Mouse (Mus musculus) thymus, postnatal 36 days (tissue): ENCODE measurements around the gene Adh1.

Experiments
- DNase-seq, 2 experiments: peaks; one replicate each; pipeline ENCODE4 v3.0.0; 2022; ENCODE audit warnings: mixed read lengths in 2 of 2

Gene Adh1

GRCm38 (mm10) chr3:138242021-138242726 lies 18.6 kb upstream of the Adh1 start:
- DNase-seq: no peak

- no peak for DNase-seq
Observed at GRCm38 (mm10) chr3:138242933-138243332, 17.9 kb upstream of the Adh1 start.

GRCm38 (mm10) chr3:138244338-138244874 lies 16.4 kb upstream of the Adh1 start:
- DNase-seq: no peak

- DNase-seq: no peak
Observed at GRCm38 (mm10) chr3:138246511-138247020, 14.2 kb upstream of the Adh1 start.

GRCm38 (mm10) chr3:138247241-138247640 lies 13.6 kb upstream of the Adh1 start:
- no peak for DNase-seq

- DNase-seq: no peak
Observed at GRCm38 (mm10) chr3:138248011-138248410, 12.8 kb upstream of the Adh1 start.

- no peak for DNase-seq
Observed at GRCm38 (mm10) chr3:138248746-138249145, 12.0 kb upstream of the Adh1 start.

GRCm38 (mm10) chr3:138251156-138251555 lies 9.6 kb upstream of the Adh1 start:
- no peak for DNase-seq

- DNase-seq: no peak
Observed at GRCm38 (mm10) chr3:138254205-138254604, 6.6 kb upstream of the Adh1 start.

- no peak for DNase-seq
Observed at GRCm38 (mm10) chr3:138255366-138255765, 5.4 kb upstream of the Adh1 start.

- no peak for DNase-seq
Observed at GRCm38 (mm10) chr3:138255780-138256550, 4.8 kb upstream of the Adh1 start.

- no peak for DNase-seq
Observed at GRCm38 (mm10) chr3:138262568-138262967, 1.8 kb downstream of the Adh1 start.

- DNase-seq: no peak
Observed at GRCm38 (mm10) chr3:138263154-138263930, 2.6 kb downstream of the Adh1 start.

- no peak for DNase-seq
Observed at GRCm38 (mm10) chr3:138264648-138265047, 3.9 kb downstream of the Adh1 start.

GRCm38 (mm10) chr3:138270507-138270906 lies 9.7 kb downstream of the Adh1 start:
- no peak for DNase-seq

- DNase-seq: no peak
Observed at GRCm38 (mm10) chr3:138271297-138271696, 10.5 kb downstream of the Adh1 start.

GRCm38 (mm10) chr3:138273080-138273479 lies 12.3 kb downstream of the Adh1 start:
- DNase-seq: no peak

- no peak for DNase-seq
Observed at GRCm38 (mm10) chr3:138275100-138275499, 14.3 kb downstream of the Adh1 start.

GRCm38 (mm10) chr3:138282556-138282955 lies 21.8 kb downstream of the Adh1 start:
- DNase-seq: no peak

GRCm38 (mm10) chr3:138283831-138284230 lies 23.0 kb downstream of the Adh1 start:
- no peak for DNase-seq

GRCm38 (mm10) chr3:138285986-138286385 lies 25.2 kb downstream of the Adh1 start:
- DNase-seq: no peak

- DNase-seq: no peak
Observed at GRCm38 (mm10) chr3:138287686-138288085, 26.9 kb downstream of the Adh1 start.

- no peak for DNase-seq
Observed at GRCm38 (mm10) chr3:138290672-138291071, 29.9 kb downstream of the Adh1 start.
